16 mouse cellular contexts compared by ENCODE assay signal in genomic region chr14:8082949-8083348, GRCm38 (mm10). TPM values are rescaled to one million over a fixed set of nuclear protein-coding genes. Genes with fewer than 3 reads are reported as not detected.
DNase-seq lines count a peak whose midpoint lies in the region.
"Had no signal": no experiment of that assay in that cellular context is flagged by ENCODE, and none has a peak within 500 bp of the region (broad histone marks: within the 10 kb centered on the region; RNA-seq: fewer than 3 reads in every experiment).

No protein-coding gene starts in this region.

- intact Hi-C loops in heart, postnatal 10 days (cut with DNase I) = no loop called here

- peak; percentile 44 for DNase-seq in heart, adult 11 months
- no peak for DNase-seq in heart, postnatal 10 days
- DNase-seq in lung, postnatal 25 days (ENCODE audit: low spot score) = peak; percentile 61
- DNase-seq in lung, postnatal 10 days = no peak
- DNase-seq in adipocyte (ENCODE audit: low spot score) = peak; percentile 33
- DNase-seq in testis, postnatal 14 days (ENCODE audit: low spot score) = no peak
- DNase-seq: adrenal gland, postnatal 10 days; adrenal gland, postnatal 36 days; cerebellum, adult 18-20 months; cerebellum, adult 9-10 months; cerebellum, postnatal 14 days; gastrocnemius, postnatal 10 days; gastrocnemius, postnatal 36 days; heart, adult 18-20 months; heart, postnatal 14 days; heart, postnatal 4 days had no signal

RNA-seq across cellular contexts. Expression of gene Rpp14, which starts 2.8 kb away (rescaled TPM):
- 10 to 100 TPM; 21.5 to 24.6 TPM for total RNA-seq in heart, postnatal 10 days (2021)

RNA-seq across cellular contexts. Expression of gene Pxk, which starts 15.1 kb away (rescaled TPM):
- total RNA-seq in heart, postnatal 10 days (2021) = 10 to 100 TPM; 21.4 to 26.2 TPM

Comparison
In these comparisons a context has a peak if more than half of its experiments do, and no peak if none do; other contexts are left out.
1. DNase-seq: peak in heart, adult 11 months (single experiment), lung, postnatal 25 days (single experiment) and adipocyte (single experiment); none in heart, postnatal 10 days (0 of 2), lung, postnatal 10 days (single experiment) and testis, postnatal 14 days (single experiment).